Mouse (Mus musculus): ENCODE data around the gene Mrtfb. TPM values are rescaled to one million over a fixed set of nuclear protein-coding genes. Genes with fewer than 3 reads are reported as not detected.
A peak's percentile ranks its signal among the peaks of the same experiment; 100 is the strongest.

Mrtfb gene
- polyA plus RNA-seq, 2 experiments, result 1.1 to 3.3 TPM

GRCm38 (mm10) chr16:13330221-13330659 lies 74.0 kb downstream of the Mrtfb start:
- 66% methylated on average over 6 of the region's 6 CpGs for WGBS (ENCODE audit: insufficient replicate concordance)
- no peak overlapping the region for H3K4me3 ChIP-seq (ENCODE audit: insufficient read depth in 1 of 2, low read depth in 2 of 2, low read length in 2 of 2)
- peak; percentile 60; the same call in 1 of the 2 replicates for ATAC-seq (ENCODE audit: insufficient read depth)
- no peak for TF ChIP-seq EP300 (IDR thresholded peaks at IDR 0.05; ENCODE audit: low read depth)
- TF ChIP-seq CTCF (IDR thresholded peaks at IDR 0.05; ENCODE audit: low read depth), result no peak
- DNase-seq (ENCODE audit: low read depth in 3 of 3, low spot score in 3 of 3), result peak in 1 of 3 experiments; percentile 13
- no peak overlapping the region for H3K4me2 ChIP-seq (ENCODE audit: low read depth)
- H3K9me3 ChIP-seq (ENCODE audit: control insufficient read depth, low read length), result no peaks in the 10 kb centered on the region
- peaks cover 3 to 12% of the 10 kb centered on the region in 2 experiments; a peak in 3 of 4 replicates for H3K4me1 ChIP-seq (replicated peaks; ENCODE audit: control insufficient read depth in 2 of 2, insufficient read depth in 2 of 2, low read length in 1 of 2)
- no peaks in the 10 kb centered on the region for H3K27me3 ChIP-seq (ENCODE audit: control insufficient read depth, insufficient read depth, low read length)
- no peak overlapping the region for H3K9ac ChIP-seq (replicated peaks)
- H3K27ac ChIP-seq, result no peak overlapping the region
- no peaks in the 10 kb centered on the region for H3K36me3 ChIP-seq (replicated peaks; ENCODE audit: control insufficient read depth, insufficient read depth, low read depth)

GRCm38 (mm10) chr16:13331898-13332297 lies 75.6 kb downstream of the Mrtfb start:
- ATAC-seq (ENCODE audit: insufficient read depth), result no peak
- TF ChIP-seq CTCF (IDR thresholded peaks at IDR 0.05; ENCODE audit: low read depth) (no peak), EP300 (IDR thresholded peaks at IDR 0.05; ENCODE audit: low read depth) (no peak)
- Histone ChIP-seq H3K4me3 (ENCODE audit: insufficient read depth in 1 of 2, low read depth in 2 of 2, low read length in 2 of 2) (no peak overlapping the region), H3K27me3 (ENCODE audit: control insufficient read depth, insufficient read depth, low read length) (no peaks in the 10 kb centered on the region), H3K27ac (no peak overlapping the region), H3K9ac (replicated peaks) (no peak overlapping the region), H3K9me3 (ENCODE audit: control insufficient read depth, low read length) (no peaks in the 10 kb centered on the region), H3K4me1 (replicated peaks; ENCODE audit: control insufficient read depth in 2 of 2, insufficient read depth in 2 of 2, low read length in 1 of 2) (peaks cover 3 to 9% of the 10 kb centered on the region in 2 experiments; a peak in 3 of 4 replicates), H3K36me3 (replicated peaks; ENCODE audit: control insufficient read depth, insufficient read depth, low read depth) (no peaks in the 10 kb centered on the region), H3K4me2 (ENCODE audit: low read depth) (no peak overlapping the region)
- no peak for DNase-seq (ENCODE audit: low read depth in 3 of 3, low spot score in 3 of 3)
- 38% methylated on average over 3 of the region's 3 CpGs for WGBS (ENCODE audit: insufficient replicate concordance)

DNA sequence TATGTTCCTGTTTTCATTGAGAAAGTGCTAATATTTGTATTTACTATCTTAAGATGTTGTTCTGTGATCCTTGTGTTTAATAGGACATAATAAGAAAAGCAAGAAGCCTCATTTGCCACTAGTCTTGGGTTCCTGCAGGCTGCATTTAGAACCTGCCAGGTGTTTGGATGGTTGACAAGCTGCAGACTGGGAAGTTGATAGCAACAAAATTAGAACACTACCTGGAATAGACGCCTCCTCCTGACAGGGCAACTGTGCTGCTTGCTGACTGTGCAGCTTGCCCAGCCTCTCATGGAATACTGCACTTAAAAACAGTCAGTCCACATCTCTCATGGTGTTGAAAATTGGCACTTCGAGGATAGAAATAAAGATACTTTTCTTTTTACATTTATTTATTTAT lies 76.3 kb downstream of the Mrtfb start:
- H3K27me3 ChIP-seq (ENCODE audit: control insufficient read depth, insufficient read depth, low read length), result no peaks in the 10 kb centered on the region
- WGBS (ENCODE audit: insufficient replicate concordance), result 59% methylated on average over 2 of the region's 2 CpGs
- TF ChIP-seq CTCF (IDR thresholded peaks at IDR 0.05; ENCODE audit: low read depth) (no peak), EP300 (IDR thresholded peaks at IDR 0.05; ENCODE audit: low read depth) (no peak)
- no peaks in the 10 kb centered on the region for H3K9me3 ChIP-seq (ENCODE audit: control insufficient read depth, low read length)
- H3K27ac ChIP-seq, result no peak overlapping the region
- H3K9ac ChIP-seq (replicated peaks), result no peak overlapping the region
- DNase-seq (ENCODE audit: low read depth in 3 of 3, low spot score in 3 of 3) (no peak), ATAC-seq (ENCODE audit: insufficient read depth) (no peak)
- peaks cover 3 to 9% of the 10 kb centered on the region in 2 experiments; a peak in 3 of 4 replicates for H3K4me1 ChIP-seq (replicated peaks; ENCODE audit: control insufficient read depth in 2 of 2, insufficient read depth in 2 of 2, low read length in 1 of 2)
- no peak overlapping the region for H3K4me2 ChIP-seq (ENCODE audit: low read depth)
- H3K36me3 ChIP-seq (replicated peaks; ENCODE audit: control insufficient read depth, insufficient read depth, low read depth), result no peaks in the 10 kb centered on the region
- H3K4me3 ChIP-seq (ENCODE audit: insufficient read depth in 1 of 2, low read depth in 2 of 2, low read length in 2 of 2), result no peak overlapping the region

- Histone ChIP-seq H3K4me1 (replicated peaks; ENCODE audit: control insufficient read depth in 2 of 2, insufficient read depth in 2 of 2, low read length in 1 of 2) (peaks cover 3 to 9% of the 10 kb centered on the region in 2 experiments; a peak in 3 of 4 replicates), H3K36me3 (replicated peaks; ENCODE audit: control insufficient read depth, insufficient read depth, low read depth) (no peaks in the 10 kb centered on the region), H3K9ac (replicated peaks) (no peak overlapping the region), H3K4me2 (ENCODE audit: low read depth) (no peak overlapping the region), H3K9me3 (ENCODE audit: control insufficient read depth, low read length) (no peaks in the 10 kb centered on the region), H3K27me3 (ENCODE audit: control insufficient read depth, insufficient read depth, low read length) (no peaks in the 10 kb centered on the region), H3K27ac (no peak overlapping the region), H3K4me3 (ENCODE audit: insufficient read depth in 1 of 2, low read depth in 2 of 2, low read length in 2 of 2) (no peak overlapping the region)
- no peak for ATAC-seq (ENCODE audit: insufficient read depth)
- WGBS (ENCODE audit: insufficient replicate concordance), result 64% methylated on average over 5 of the region's 5 CpGs
- no peak for DNase-seq (ENCODE audit: low read depth in 3 of 3, low spot score in 3 of 3)
- TF ChIP-seq CTCF (IDR thresholded peaks at IDR 0.05; ENCODE audit: low read depth) (no peak), EP300 (IDR thresholded peaks at IDR 0.05; ENCODE audit: low read depth) (no peak)
Observed at GRCm38 (mm10) chr16:13333781-13334341, 77.6 kb downstream of the Mrtfb start.

GRCm38 (mm10) chr16:13336503-13337230 lies 80.4 kb downstream of the Mrtfb start:
- Histone ChIP-seq H3K4me2 (ENCODE audit: low read depth) (no peak overlapping the region), H3K27me3 (ENCODE audit: control insufficient read depth, insufficient read depth, low read length) (no peaks in the 10 kb centered on the region), H3K4me3 (ENCODE audit: insufficient read depth in 1 of 2, low read depth in 2 of 2, low read length in 2 of 2) (no peak overlapping the region), H3K9ac (replicated peaks) (no peak overlapping the region), H3K4me1 (replicated peaks; ENCODE audit: control insufficient read depth in 2 of 2, insufficient read depth in 2 of 2, low read length in 1 of 2) (no peaks in the 10 kb centered on the region), H3K36me3 (replicated peaks; ENCODE audit: control insufficient read depth, insufficient read depth, low read depth) (no peaks in the 10 kb centered on the region), H3K9me3 (ENCODE audit: control insufficient read depth, low read length) (no peaks in the 10 kb centered on the region), H3K27ac (no peak overlapping the region)
- ATAC-seq (ENCODE audit: insufficient read depth) (no peak), DNase-seq (ENCODE audit: low read depth in 3 of 3, low spot score in 3 of 3) (no peak)
- 41% methylated on average over 5 of the region's 5 CpGs for WGBS (ENCODE audit: insufficient replicate concordance)
- TF ChIP-seq EP300 (IDR thresholded peaks at IDR 0.05; ENCODE audit: low read depth), result no peak
- peak; percentile 31; the same call in 1 of the 2 replicates for TF ChIP-seq CTCF (IDR thresholded peaks at IDR 0.05; ENCODE audit: low read depth)
